Mouse (Mus musculus): ENCODE measurements around the gene Itm2b. TPM values are rescaled to one million over a fixed set of nuclear protein-coding genes. Genes with fewer than 3 reads are reported as not detected.

Itm2b gene
- polyA plus RNA-seq, 1 experiment from 2014 or later, result 226 TPM

GRCm38 (mm10) chr14:73373606-73374005, 11.5 kb downstream of the Itm2b start:
- no peak overlapping the region for H3K27ac ChIP-seq (replicated peaks)
- DNase-seq (ENCODE audit: low spot score), result no peak
- no peaks in the 10 kb centered on the region for H3K9me3 ChIP-seq
- no peak overlapping the region for H3K4me3 ChIP-seq
- H3K27me3 ChIP-seq (replicated peaks; ENCODE audit: low read depth, poor library complexity, severe bottlenecking), result no peaks in the 10 kb centered on the region
- peaks cover 30% of the 10 kb centered on the region; the same call in 1 of the 2 replicates for H3K36me3 ChIP-seq (replicated peaks)
- peaks cover 19% of the 10 kb centered on the region for H3K4me1 ChIP-seq
- 79% methylated on average over 8 of the region's 8 CpGs for WGBS

GRCm38 (mm10) chr14:73372990-73373389, 12.1 kb downstream of the Itm2b start:
- DNase-seq (ENCODE audit: low spot score), result no peak
- Histone ChIP-seq H3K27me3 (replicated peaks; ENCODE audit: low read depth, poor library complexity, severe bottlenecking) (no peaks in the 10 kb centered on the region), H3K9me3 (no peaks in the 10 kb centered on the region), H3K4me1 (peaks cover 19% of the 10 kb centered on the region), H3K36me3 (replicated peaks) (peaks cover 30% of the 10 kb centered on the region), H3K27ac (replicated peaks) (no peak overlapping the region), H3K4me3 (no peak overlapping the region)
- WGBS, result 91% methylated on average over 4 of the region's 4 CpGs

- Histone ChIP-seq H3K36me3 (replicated peaks) (peaks cover 39% of the 10 kb centered on the region), H3K4me1 (peaks cover 19% of the 10 kb centered on the region), H3K9me3 (no peaks in the 10 kb centered on the region), H3K4me3 (no peak overlapping the region), H3K27me3 (replicated peaks; ENCODE audit: low read depth, poor library complexity, severe bottlenecking) (no peaks in the 10 kb centered on the region), H3K27ac (replicated peaks) (no peak overlapping the region)
- 92% methylated on average over 4 of the region's 4 CpGs for WGBS
- DNase-seq (ENCODE audit: low spot score), result no peak
Measured at GRCm38 (mm10) chr14:73371577-73371976, 13.5 kb downstream of the Itm2b start.

- Histone ChIP-seq H3K4me3 (no peak overlapping the region), H3K4me1 (peaks cover 19% of the 10 kb centered on the region), H3K9me3 (no peaks in the 10 kb centered on the region), H3K36me3 (replicated peaks) (peaks cover 46% of the 10 kb centered on the region), H3K27ac (replicated peaks) (no peak overlapping the region), H3K27me3 (replicated peaks; ENCODE audit: low read depth, poor library complexity, severe bottlenecking) (no peaks in the 10 kb centered on the region)
- no peak for DNase-seq (ENCODE audit: low spot score)
- 87% methylated on average over 23 of the region's 23 CpGs for WGBS
Measured at GRCm38 (mm10) chr14:73370695-73371372, 14.3 kb downstream of the Itm2b start.

- H3K27ac ChIP-seq (replicated peaks), result no peak overlapping the region
- no peaks in the 10 kb centered on the region for H3K27me3 ChIP-seq (replicated peaks; ENCODE audit: low read depth, poor library complexity, severe bottlenecking)
- 90% methylated on average over 11 of the region's 11 CpGs for WGBS
- no peak overlapping the region for H3K4me3 ChIP-seq
- H3K36me3 ChIP-seq (replicated peaks), result peaks cover 53% of the 10 kb centered on the region
- H3K4me1 ChIP-seq, result peaks cover 18% of the 10 kb centered on the region
- no peak for DNase-seq (ENCODE audit: low spot score)
- H3K9me3 ChIP-seq, result no peaks in the 10 kb centered on the region
Measured at GRCm38 (mm10) chr14:73370078-73370670, 14.9 kb downstream of the Itm2b start.

GRCm38 (mm10) chr14:73369634-73370033, 15.5 kb downstream of the Itm2b start:
- Histone ChIP-seq H3K9me3 (no peaks in the 10 kb centered on the region), H3K4me3 (no peak overlapping the region), H3K27me3 (replicated peaks; ENCODE audit: low read depth, poor library complexity, severe bottlenecking) (no peaks in the 10 kb centered on the region), H3K4me1 (peaks cover 15% of the 10 kb centered on the region), H3K27ac (replicated peaks) (no peak overlapping the region), H3K36me3 (replicated peaks) (peaks cover 58% of the 10 kb centered on the region)
- 91% methylated on average over 4 of the region's 4 CpGs for WGBS
- DNase-seq (ENCODE audit: low spot score), result no peak

GRCm38 (mm10) chr14:73368966-73369365, 16.1 kb downstream of the Itm2b start:
- no peak for DNase-seq (ENCODE audit: low spot score)
- H3K36me3 ChIP-seq (replicated peaks), result peaks cover 65% of the 10 kb centered on the region
- no peaks in the 10 kb centered on the region for H3K27me3 ChIP-seq (replicated peaks; ENCODE audit: low read depth, poor library complexity, severe bottlenecking)
- no peak overlapping the region for H3K4me3 ChIP-seq
- WGBS, result 92% methylated on average over 13 of the region's 13 CpGs
- peaks cover 8% of the 10 kb centered on the region for H3K4me1 ChIP-seq
- H3K9me3 ChIP-seq, result no peaks in the 10 kb centered on the region
- no peak overlapping the region for H3K27ac ChIP-seq (replicated peaks)

- DNase-seq (ENCODE audit: low spot score), result no peak
- Histone ChIP-seq H3K4me1 (peaks cover 4% of the 10 kb centered on the region; the same call in 1 of the 2 replicates), H3K9me3 (no peaks in the 10 kb centered on the region), H3K36me3 (replicated peaks) (peaks cover 72% of the 10 kb centered on the region), H3K27me3 (replicated peaks; ENCODE audit: low read depth, poor library complexity, severe bottlenecking) (no peaks in the 10 kb centered on the region), H3K27ac (replicated peaks) (no peak overlapping the region), H3K4me3 (no peak overlapping the region)
- 94% methylated on average over 13 of the region's 13 CpGs for WGBS
Measured at GRCm38 (mm10) chr14:73368221-73368620, 16.9 kb downstream of the Itm2b start.

- Histone ChIP-seq H3K9me3 (peaks cover 4% of the 10 kb centered on the region; the same call in 1 of the 2 replicates), H3K4me1 (no peaks in the 10 kb centered on the region), H3K4me3 (no peak overlapping the region), H3K27ac (replicated peaks) (no peak overlapping the region), H3K27me3 (replicated peaks; ENCODE audit: low read depth, poor library complexity, severe bottlenecking) (no peaks in the 10 kb centered on the region), H3K36me3 (replicated peaks) (peaks cover 85% of the 10 kb centered on the region)
- WGBS, result 92% methylated on average over 11 of the region's 11 CpGs
- no peak for DNase-seq (ENCODE audit: low spot score)
Measured at GRCm38 (mm10) chr14:73366278-73366677, 18.8 kb downstream of the Itm2b start.

- Histone ChIP-seq H3K4me3 (no peak overlapping the region), H3K9me3 (peaks cover 4% of the 10 kb centered on the region; the same call in 1 of the 2 replicates), H3K36me3 (replicated peaks) (peaks cover 100% of the 10 kb centered on the region), H3K4me1 (no peaks in the 10 kb centered on the region), H3K27ac (replicated peaks) (no peak overlapping the region), H3K27me3 (replicated peaks; ENCODE audit: low read depth, poor library complexity, severe bottlenecking) (no peaks in the 10 kb centered on the region)
- DNase-seq (ENCODE audit: low spot score), result no peak
- 96% methylated on average over 11 of the region's 11 CpGs for WGBS
Measured at GRCm38 (mm10) chr14:73363782-73364181, 21.3 kb downstream of the Itm2b start.

- H3K27me3 ChIP-seq (replicated peaks; ENCODE audit: low read depth, poor library complexity, severe bottlenecking), result no peaks in the 10 kb centered on the region
- WGBS, result 90% methylated on average over 8 of the region's 8 CpGs
- no peaks in the 10 kb centered on the region for H3K4me1 ChIP-seq
- no peaks in the 10 kb centered on the region; the same call in 1 of the 2 replicates for H3K9me3 ChIP-seq
- H3K4me3 ChIP-seq, result no peak overlapping the region
- DNase-seq (ENCODE audit: low spot score), result no peak
- no peak overlapping the region for H3K27ac ChIP-seq (replicated peaks)
- peaks cover 23% of the 10 kb centered on the region for H3K36me3 ChIP-seq (replicated peaks)
Measured at GRCm38 (mm10) chr14:73354700-73355099, 30.4 kb downstream of the Itm2b start.

GRCm38 (mm10) chr14:73351118-73351517, 34.0 kb downstream of the Itm2b start:
- Histone ChIP-seq H3K4me1 (peaks cover 5% of the 10 kb centered on the region), H3K27me3 (replicated peaks; ENCODE audit: low read depth, poor library complexity, severe bottlenecking) (no peaks in the 10 kb centered on the region), H3K4me3 (no peak overlapping the region), H3K36me3 (replicated peaks) (no peaks in the 10 kb centered on the region), H3K27ac (replicated peaks) (no peak overlapping the region), H3K9me3 (no peaks in the 10 kb centered on the region)
- WGBS, result 93% methylated on average over 5 of the region's 5 CpGs
- no peak for DNase-seq (ENCODE audit: low spot score)

GRCm38 (mm10) chr14:73350029-73350428, 35.1 kb downstream of the Itm2b start:
- whole genome bisulfite sequencing, result 61% methylated on average over 1 of the region's 1 CpGs
- Histone ChIP-seq H3K4me3 (no peak overlapping the region), H3K36me3 (replicated peaks) (no peaks in the 10 kb centered on the region), H3K4me1 (peaks cover 5% of the 10 kb centered on the region), H3K27ac (replicated peaks) (no peak overlapping the region), H3K9me3 (no peaks in the 10 kb centered on the region), H3K27me3 (replicated peaks; ENCODE audit: low read depth, poor library complexity, severe bottlenecking) (no peaks in the 10 kb centered on the region)
- DNase-seq (ENCODE audit: low spot score), result no peak

Measured in embryonic facial prominence, embryonic 10.5 days (tissue).